Mouse (Mus musculus) testis, adult 2 months (tissue): ENCODE results near the gene Eme2.

Experiments used
- CTCF ChIP-seq: fragments of 200-500 bp; IDR thresholded peaks from 2 replicates; pipeline ENCODE4 v1.5.1; 2012; ENCODE audit warnings: low read depth, mild to moderate bottlenecking, inconsistent platforms, low read length, moderate library complexity; ENCODE audit not compliant: control insufficient read depth, insufficient read depth, insufficient replicate concordance
- POLR2A ChIP-seq: fragments of 200-500 bp; IDR thresholded peaks from 2 replicates; pipeline ENCODE4 v1.6.1; 2012; ENCODE audit warnings: low read depth, mild to moderate bottlenecking, inconsistent platforms, low read length, moderate library complexity; ENCODE audit not compliant: control insufficient read depth

- TF ChIP-seq POLR2A (no peak), CTCF (no peak)
These were observed 559 bp downstream of the Eme2 start for GRCm38 (mm10) chr17:24894061-24894994.
